Mouse (Mus musculus): Measurements from ENCODE around the gene Elovl6.

Elovl6 gene

GRCm38 (mm10) chr3:129532180-129532864 is at the start of gene Elovl6:
Gene Elovl6 (plus strand): TSS chr3:129532355.
- peak; percentile 94 for DNase-seq (ENCODE audit: low read depth, low spot score)

DNA sequence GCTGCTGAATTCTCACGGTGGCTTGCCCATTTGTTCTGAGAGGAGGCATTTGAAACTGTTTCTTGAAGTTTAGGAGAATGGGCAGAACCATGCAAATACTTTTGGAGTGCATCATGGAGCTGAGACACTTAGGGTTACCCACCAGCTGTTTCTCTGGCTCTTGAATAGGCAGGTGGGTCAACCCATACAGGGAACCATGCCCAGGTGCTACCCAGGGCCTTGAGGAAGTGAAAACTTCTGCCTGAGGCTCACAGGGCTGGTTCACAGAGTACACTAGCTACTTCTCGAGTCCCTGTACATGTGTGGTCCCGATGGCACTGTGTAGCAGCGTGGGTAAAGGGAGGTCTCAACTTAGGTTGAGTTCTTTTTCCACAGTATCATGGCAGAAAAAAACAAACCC is 43.4 kb upstream of the Elovl6 start:
- DNase-seq (ENCODE audit: low read depth, low spot score): no peak

DNA sequence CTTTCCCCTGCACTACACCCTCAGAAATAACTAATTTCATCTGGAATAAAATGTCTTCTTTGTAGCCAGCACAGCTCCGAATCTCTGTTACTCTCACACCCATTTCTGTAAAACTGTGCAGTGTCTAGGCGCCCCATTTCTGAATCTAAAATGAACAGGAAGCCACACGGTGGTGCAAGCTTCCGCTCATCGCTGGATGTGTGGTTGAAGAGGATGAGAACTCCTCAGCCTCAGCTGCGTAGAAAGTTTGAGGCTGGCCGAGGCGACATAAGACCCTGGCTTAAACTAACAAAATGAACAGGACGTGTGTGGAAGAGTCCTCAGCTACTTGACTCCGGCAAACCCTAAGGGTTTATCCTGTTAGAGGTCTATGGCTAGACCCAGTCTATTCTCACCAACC is 38.0 kb upstream of the Elovl6 start:
- DNase-seq (ENCODE audit: low read depth, low spot score): no peak

DNA sequence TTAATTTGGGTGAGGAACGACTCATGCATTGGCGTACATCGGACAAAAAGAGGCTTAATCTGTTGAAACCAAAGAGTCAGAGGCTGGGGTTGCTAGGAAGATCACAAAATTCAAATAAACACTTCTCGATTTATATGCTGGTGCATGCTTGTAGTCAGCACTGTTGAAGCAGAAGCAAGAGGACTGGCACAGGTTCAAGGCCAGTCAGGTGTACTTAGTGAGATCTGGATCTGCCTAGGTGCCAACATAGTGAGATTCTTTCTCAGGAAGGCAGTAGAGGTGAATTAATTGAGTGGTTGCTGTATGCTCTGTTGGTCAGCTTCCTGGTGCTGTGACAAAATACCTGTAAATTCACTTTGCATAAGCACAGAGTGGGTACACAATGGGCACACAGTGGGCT is 37.4 kb upstream of the Elovl6 start:
- DNase-seq (ENCODE audit: low read depth, low spot score): no peak

GRCm38 (mm10) chr3:129503781-129504180 is 28.4 kb upstream of the Elovl6 start:
- DNase-seq (ENCODE audit: low read depth, low spot score): no peak

GRCm38 (mm10) chr3:129504928-129505327 is 27.2 kb upstream of the Elovl6 start:
- DNase-seq (ENCODE audit: low read depth, low spot score): no peak

- DNase-seq (ENCODE audit: low read depth, low spot score): no peak
These were observed 24.4 kb upstream of the Elovl6 start for GRCm38 (mm10) chr3:129507736-129508135.

DNA sequence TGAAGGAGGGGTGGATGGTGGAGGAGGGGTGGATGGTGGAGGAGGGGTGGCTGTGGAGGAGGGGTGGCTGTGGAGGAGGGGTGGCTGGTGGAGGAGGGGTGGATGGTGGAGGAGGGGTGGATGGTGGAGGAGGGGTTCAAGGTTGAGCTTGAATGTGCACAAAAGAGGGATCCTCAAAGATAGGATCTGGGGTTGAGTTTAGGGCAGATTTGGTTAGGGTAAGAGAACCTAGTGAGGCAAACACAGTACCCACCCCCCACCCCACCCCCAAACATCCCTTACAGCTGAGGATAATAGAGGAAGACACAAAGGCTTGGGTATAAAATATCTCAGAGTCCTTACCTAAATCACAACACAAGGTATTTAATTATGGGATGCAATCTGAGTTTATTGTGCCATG is 23.6 kb upstream of the Elovl6 start:
- no peak for DNase-seq (ENCODE audit: low read depth, low spot score)

DNA sequence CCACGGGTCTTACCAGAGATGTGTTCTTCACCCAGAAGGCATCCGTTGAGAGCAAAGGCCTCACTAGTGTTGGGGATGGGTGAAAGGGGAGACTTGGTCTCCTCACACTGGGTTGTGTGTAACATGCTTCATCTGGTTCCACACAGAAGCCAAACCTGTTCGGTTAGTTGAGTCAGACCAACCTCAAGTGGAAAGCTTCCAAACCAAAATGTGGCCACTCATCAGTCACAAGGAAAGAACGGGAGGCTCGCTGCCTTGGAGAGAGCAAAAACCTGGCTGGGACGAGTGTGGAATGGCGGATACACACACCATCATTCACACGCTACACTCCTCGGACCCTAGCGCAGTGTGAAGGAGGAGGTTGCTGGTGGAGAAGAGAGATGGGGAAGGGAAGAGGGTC is 22.4 kb upstream of the Elovl6 start:
- no peak for DNase-seq (ENCODE audit: low read depth, low spot score)

DNA sequence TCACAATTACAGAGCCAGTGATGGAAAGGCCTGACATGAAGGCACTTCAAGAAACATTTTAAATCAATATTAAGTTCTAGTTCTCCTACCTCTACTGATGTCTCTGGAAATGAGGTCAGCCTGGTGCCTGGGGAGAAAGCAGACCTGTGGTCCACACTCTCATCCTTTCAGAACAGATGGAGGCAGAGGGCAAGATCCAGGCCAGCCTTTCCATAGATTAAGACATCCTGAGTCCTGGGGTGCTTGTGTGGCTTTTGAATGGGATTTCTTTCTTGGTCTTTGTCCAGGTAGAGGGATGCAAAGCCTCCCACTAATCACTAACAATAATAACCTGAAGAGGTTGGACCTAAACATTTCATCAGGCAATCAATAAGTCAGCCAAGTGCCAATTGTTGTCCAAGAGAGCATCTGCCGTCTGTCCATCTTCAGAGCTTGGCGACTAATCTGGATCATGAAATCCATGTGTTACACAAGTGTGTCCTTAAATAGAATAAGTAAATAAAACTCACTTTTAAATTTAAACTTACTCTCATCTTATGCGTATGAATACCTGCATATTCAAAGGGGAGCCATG is 16.2 kb upstream of the Elovl6 start:
- DNase-seq (ENCODE audit: low read depth, low spot score): no peak

GRCm38 (mm10) chr3:129520499-129520898 is 11.7 kb upstream of the Elovl6 start:
- DNase-seq (ENCODE audit: low read depth, low spot score): no peak

GRCm38 (mm10) chr3:129523456-129524143 is 8.6 kb upstream of the Elovl6 start:
- DNase-seq (ENCODE audit: low read depth, low spot score): no peak

GRCm38 (mm10) chr3:129527046-129527445 is 5.1 kb upstream of the Elovl6 start:
- no peak for DNase-seq (ENCODE audit: low read depth, low spot score)

DNA sequence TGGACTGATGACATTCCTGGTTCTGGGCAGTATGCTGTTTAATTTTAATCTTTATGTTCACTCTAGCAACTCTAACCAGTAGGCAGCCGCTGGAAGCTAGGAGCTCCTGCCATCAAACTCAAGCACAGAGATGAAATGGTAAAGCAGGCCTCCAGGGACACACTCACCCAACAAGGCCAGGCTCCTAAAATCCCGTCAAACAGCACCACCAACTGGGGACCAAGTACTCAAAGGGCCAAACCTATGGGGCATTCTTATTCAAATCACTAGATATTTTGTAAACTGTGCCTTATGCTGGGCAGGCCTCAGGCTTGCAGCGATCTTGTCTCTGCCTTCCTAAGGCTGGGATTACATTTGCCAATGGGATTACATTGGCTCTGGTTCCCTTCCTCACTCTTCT is 2.8 kb upstream of the Elovl6 start:
- no peak for DNase-seq (ENCODE audit: low read depth, low spot score)

GRCm38 (mm10) chr3:129530461-129530860 is 1.7 kb upstream of the Elovl6 start:
- no peak for DNase-seq (ENCODE audit: low read depth, low spot score)

GRCm38 (mm10) chr3:129532865-129533742 is 949 bp downstream of the Elovl6 start:
- no peak for DNase-seq (ENCODE audit: low read depth, low spot score)

DNA sequence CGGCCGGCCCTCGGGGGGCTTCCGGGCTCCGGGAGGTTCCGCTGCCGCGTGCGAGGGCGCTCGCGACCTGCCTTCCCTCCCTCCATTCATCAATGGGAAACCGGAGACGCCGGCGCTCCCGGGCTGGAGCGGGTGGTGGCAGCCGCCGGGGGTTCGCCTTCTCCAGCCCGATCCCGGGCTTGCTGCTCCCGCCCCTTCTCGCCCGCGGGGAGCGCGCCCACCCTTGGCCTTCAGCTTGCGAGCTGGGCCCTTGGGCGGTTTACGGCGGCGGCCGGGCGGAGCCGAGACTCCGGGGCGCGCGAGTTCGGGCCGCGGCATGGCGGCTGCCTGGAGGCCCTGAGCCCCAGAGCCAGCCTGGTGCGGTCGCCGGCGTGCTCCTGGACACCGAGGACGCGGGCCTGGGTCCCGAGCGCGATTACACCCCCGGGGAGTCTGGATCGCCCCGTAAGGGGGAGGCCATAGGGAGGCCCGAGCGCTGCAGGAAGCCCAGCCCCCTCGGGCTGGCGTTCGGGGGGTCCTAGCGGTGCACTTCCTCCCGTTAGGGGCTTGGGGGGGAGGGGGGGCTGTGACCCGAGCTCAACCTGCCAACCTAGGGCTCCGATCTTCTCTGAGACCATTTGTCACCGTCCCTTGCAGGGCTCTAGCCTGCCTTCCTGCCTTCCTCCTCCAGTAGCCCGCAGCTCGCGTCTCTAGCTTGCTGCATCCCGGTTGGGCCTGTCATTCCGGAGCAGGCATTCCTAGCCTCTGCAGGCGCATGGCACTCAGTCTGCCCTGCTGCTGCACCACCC is 1.8 kb downstream of the Elovl6 start:
- DNase-seq (ENCODE audit: low read depth, low spot score): no peak

- DNase-seq (ENCODE audit: low read depth, low spot score): no peak
These were observed 3.3 kb downstream of the Elovl6 start for GRCm38 (mm10) chr3:129535444-129535843.

DNA sequence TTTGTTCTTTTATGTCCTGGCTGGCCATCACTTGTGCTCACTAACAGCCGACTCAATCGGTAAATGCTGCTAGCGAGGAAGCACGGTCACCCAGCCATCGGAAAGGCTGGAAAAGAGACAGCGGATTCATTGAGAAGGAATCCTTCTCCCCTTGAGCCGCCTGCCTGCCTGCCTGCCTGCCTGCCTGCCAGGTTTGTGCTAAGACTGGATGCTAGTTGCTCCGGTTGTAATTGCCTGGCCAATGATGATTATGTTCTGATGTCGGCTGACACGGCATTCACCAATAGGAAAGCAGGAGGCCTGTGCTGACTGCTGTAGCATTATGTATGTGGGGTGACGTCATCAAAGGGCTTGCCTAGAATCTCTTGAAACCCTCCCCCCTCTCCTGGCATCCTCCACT is 4.0 kb downstream of the Elovl6 start:
- peak; percentile 86 for DNase-seq (ENCODE audit: low read depth, low spot score)

DNA sequence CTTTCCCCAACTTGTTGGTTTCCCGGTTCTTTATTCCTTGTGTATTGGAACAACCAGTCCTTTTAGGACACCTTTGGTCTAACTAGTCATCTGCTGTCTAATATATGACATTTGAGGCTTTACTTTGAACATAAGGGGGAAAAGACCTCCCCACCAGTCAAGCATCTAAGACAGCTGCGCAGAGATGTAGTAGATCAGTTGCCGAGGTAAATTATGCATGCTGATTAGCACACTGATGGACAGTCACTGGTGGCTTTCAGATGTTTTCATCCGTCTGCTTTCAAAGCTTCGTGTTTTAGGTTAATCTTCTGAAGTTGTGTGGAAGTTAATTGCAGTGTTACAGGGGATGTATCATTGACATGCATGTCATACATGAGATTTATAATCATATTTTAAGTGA is 5.8 kb downstream of the Elovl6 start:
- DNase-seq (ENCODE audit: low read depth, low spot score): no peak

DNA sequence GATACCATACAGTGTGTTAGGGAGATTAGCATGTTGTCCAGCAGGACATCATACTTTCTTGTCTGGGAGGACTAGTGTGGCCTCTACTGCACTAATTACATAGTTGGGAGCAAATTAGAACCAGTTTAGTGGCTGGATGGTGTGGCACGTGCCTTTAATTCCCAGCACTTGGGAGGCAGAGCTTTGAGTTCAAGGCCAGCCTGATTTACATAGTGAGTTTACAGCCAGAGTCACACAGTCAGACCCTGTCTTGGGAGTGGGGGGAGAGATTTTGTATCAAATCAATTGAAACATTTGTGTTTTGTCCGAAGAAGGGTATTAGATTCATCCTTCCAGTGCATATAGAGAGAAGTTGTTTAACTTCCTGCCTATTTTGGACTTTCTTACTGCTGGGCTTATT is 8.7 kb downstream of the Elovl6 start:
- no peak for DNase-seq (ENCODE audit: low read depth, low spot score)
